Mouse (Mus musculus): ENCODE data around the gene Fbxl17.

Gene Fbxl17

DNA sequence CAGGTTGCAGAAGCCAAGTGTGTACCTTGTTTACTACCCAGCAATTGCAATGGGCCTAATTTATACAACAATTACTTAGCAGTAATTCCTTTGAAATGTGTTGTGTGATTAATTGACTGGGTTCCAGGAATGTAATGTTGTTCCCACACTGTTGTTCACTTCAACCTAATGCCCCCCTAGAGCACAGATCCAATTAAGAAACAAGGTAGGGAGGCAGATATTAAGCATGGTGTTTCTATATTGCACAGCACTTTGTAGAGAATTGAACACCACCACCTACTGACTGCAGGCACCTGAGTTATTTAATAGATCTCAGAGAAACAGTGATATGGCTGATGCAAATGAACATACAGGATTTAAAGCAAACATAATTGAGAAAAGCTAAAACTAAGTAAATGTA is 226.9 kb downstream of the Fbxl17 start:
- DNase-seq = no peak

DNA sequence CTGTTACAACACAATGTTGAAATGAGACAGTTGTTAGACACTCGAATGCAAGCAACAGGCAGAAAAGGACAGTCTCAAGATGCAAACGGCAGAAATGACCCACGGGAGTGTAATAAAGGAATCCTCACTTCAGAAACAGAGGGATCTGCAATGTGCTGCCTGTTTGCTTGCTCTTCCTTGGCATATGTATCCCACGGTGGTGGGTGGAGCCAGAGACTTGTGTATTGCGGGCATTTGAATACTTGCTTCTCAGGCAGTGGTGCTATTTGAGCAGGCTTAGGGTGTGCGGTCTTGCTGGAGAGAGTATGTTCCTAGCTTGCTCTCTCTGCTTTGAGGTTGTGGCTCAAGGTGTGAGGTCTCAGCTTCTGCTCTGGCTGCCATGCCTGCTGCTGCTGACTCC is 228.8 kb downstream of the Fbxl17 start:
- DNase-seq = no peak

DNA sequence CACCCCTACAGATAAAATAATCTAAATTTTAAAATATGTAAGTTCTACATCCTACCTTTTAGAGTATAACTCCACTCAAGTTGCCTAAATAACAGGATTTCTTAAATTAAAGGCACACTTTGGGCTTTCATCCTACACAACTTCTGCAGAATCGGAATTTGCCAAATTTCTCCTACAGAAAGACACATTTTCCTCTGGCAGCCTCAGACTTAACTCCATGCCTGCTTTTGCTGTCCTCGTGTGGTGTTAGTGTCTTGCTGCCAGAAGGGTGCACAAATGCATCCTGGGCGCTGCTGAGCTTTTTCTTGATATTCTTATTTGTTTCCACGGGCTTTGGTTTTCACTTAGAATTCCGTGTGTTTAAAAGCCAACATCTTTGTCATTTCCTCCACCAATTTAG is 229.3 kb downstream of the Fbxl17 start:
- DNase-seq = no peak

DNA sequence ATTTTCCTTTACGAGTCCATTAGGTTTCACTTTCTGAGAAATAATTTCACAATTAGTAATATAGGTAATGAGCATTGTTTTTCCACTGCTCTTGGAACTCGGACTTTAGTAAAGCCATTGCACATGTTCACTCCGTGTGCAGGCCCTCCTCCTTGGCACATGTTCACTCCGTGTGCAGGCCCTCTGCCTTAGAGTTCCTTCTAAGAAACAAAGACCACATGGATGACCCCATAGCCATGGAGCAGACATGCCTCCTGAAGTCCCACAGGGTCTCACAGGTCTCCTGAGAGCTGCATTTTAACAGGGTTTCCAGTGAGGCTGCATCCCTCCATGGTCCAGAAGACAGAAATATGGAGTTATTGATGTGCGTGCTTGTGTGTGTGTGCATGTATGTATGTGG is 237.1 kb downstream of the Fbxl17 start:
- no peak for DNase-seq

DNA sequence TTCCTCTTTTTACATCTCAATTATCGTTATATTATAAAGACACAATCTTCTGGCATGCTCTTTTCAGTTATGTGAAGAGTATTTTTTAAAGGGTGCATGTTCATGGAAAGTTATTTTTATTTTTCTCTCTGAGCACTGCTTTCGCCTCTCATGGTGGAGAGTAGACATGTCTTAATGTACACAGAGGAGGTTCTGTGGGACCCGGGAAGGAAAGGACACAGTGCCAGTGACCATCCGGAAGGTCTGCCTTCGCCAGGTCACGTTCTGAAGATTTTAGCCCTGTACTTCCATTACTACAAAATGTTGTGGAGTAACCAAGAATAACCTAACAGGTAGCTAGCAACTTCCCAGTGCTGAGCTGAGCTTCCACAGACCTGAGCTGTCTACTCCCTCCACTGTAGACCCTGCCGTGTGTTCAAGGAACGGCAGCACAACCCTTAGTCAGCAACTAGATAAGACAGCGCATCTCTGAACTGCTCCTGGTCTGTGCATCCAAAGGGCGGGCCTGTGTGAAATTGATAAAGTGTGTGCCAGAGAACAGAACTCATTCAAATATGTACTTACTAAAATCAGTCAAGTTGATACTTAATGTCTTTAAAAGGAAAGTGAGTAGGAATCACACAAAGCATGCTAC is 238.2 kb downstream of the Fbxl17 start:
- DNase-seq = no peak

- DNase-seq = no peak
These were observed 240.7 kb downstream of the Fbxl17 start for GRCm38 (mm10) chr17:63259091-63259490.

DNA sequence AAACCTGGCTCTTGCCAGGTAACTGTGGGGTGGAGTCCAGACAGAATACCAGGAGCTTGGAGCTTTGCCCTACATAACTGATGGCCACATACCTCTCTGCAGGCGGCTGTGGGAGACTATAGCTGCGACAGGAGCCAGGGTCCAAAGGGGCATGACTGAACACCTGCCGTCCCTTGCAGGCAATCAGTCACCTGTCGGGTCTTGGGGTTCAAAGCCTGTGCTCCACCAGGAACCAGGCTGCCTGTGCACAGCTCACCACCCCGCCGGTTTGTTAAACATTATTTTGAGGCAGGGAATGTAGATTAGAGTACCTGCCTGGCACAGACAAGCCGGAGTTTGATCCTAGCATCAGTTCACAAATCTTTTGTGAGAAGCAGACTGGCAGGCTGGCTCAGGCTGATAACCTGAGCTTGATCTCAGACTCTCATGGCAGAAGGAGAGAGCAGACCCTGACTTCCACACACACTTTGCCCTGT is 253.6 kb downstream of the Fbxl17 start:
- DNase-seq = no peak

- no peak for DNase-seq
These were observed 254.3 kb downstream of the Fbxl17 start for GRCm38 (mm10) chr17:63245472-63245871.

GRCm38 (mm10) chr17:63242761-63243160 is 257.1 kb downstream of the Fbxl17 start:
- DNase-seq = no peak

DNA sequence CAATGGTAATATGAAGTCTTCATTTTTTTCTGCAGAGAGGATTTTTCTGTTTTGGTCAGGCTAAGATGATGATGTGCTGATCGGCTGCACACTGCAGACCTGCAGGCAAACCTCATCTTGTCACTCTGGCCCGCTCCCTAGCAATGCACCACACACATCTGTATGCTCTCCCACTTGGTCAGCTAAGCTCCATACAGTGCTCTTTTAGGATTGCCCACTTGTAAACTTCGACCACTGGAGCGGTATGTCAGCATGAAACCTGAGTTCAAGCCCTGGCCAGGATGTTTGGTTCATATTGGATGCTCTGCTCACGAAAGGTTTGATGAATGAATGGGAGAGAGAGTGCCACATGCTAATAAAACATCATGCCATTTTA is 259.1 kb downstream of the Fbxl17 start:
- DNase-seq = no peak

GRCm38 (mm10) chr17:63240021-63240730 is 259.6 kb downstream of the Fbxl17 start:
- DNase-seq = no peak

GRCm38 (mm10) chr17:63236846-63237245 is 263.0 kb downstream of the Fbxl17 start:
- DNase-seq = no peak

GRCm38 (mm10) chr17:63236221-63236620 is 263.6 kb downstream of the Fbxl17 start:
- no peak for DNase-seq

GRCm38 (mm10) chr17:63235821-63236220 is 264.0 kb downstream of the Fbxl17 start:
- DNase-seq = no peak

GRCm38 (mm10) chr17:63229111-63229510 is 270.7 kb downstream of the Fbxl17 start:
- no peak for DNase-seq

DNA sequence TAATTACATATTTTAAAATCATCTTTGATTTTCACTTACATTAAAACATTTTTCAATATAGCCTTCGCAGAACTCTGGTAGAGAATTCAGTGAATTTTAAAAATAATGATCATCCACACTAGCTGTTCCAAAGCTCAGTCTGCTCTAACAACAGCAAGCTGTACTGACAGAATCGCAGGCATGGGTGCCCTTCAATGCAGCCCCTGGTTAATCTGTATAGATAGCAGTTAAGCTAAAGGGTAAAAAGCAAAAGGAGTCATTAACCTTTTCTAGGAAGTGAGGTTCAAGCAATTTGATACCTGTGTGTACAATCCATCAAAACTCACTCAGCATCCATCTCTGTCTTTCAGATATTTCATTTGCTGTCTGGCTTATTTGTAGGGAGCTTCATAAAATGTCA is 273.4 kb downstream of the Fbxl17 start:
- no peak for DNase-seq

GRCm38 (mm10) chr17:63225959-63226358 is 273.9 kb downstream of the Fbxl17 start:
- no peak for DNase-seq

DNA sequence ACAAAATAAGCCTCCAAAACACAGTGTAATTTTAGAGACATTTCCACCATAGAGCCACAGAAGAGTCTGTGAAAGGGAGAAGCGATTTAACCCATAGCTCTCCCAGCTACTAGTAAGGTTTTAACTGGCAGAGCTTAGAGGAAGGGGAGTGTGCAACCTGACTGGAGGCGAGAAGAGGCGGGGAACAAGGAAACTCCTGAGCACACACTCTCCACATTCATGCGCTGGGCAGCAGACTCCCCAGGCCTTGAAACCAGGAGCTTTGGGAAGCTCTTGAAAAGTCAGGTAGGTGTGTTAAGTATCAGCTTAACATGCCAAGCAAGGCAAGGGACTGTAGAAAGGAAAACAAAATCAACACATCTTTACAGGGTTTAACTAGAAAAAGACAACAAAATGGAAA is 276.1 kb downstream of the Fbxl17 start:
- peak; percentile 15 to 41 for DNase-seq

- no peak for DNase-seq
These were observed 278.2 kb downstream of the Fbxl17 start for GRCm38 (mm10) chr17:63221632-63222031.

GRCm38 (mm10) chr17:63220821-63221220 is 279.0 kb downstream of the Fbxl17 start:
- DNase-seq = no peak

GRCm38 (mm10) chr17:63217016-63217415 is 282.8 kb downstream of the Fbxl17 start:
- DNase-seq = no peak

GRCm38 (mm10) chr17:63212018-63212417 is 287.8 kb downstream of the Fbxl17 start:
- DNase-seq = no peak

DNA sequence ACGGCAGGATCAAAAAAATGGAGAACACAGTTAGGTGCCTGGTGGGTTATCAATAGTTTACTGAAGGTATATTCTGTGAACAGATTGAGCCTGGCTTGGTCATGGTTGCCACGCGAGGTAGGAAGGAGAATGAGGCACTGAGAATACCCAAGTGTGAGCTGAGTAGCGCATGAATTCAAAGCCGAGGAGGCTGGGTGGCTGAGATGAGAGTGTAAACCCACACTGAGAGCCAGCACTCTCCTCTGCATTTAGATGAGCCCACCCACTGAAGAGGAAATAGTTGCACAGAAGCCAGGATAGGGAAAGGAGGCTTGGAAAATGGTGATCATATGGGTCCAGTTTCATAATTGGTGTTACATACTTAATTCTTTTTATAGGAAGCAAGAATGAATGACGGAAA is 290.7 kb downstream of the Fbxl17 start:
- DNase-seq = no peak

- DNase-seq = no peak
These were observed 291.5 kb downstream of the Fbxl17 start for GRCm38 (mm10) chr17:63208346-63208745.

- DNase-seq = peak in 1 of 2 experiments; percentile 37
These were observed 292.1 kb downstream of the Fbxl17 start for GRCm38 (mm10) chr17:63207714-63208113.

Data from lung, adult 18-20 months (tissue).